Mouse (Mus musculus) heart, embryonic 11.5 days (tissue): Measurements from ENCODE around the gene Sgsm3. TPM values are rescaled to one million over a fixed set of nuclear protein-coding genes. Genes with fewer than 3 reads are reported as not detected.
A peak's percentile ranks its signal among the peaks of the same experiment; 100 is the strongest.
"Not testable (repeated sequence)": the region's sequence is repeated elsewhere in the genome, so short reads cannot be mapped to it uniquely, and the experiment has no call there.

Source experiments
- ATAC-seq: fragments of 200-750 bp; cut with Nextera tagmentation; replicated peaks from 2 replicates; pipeline ENCODE4 v1.8.0; 2017; ENCODE audit warnings: moderate library complexity; ENCODE audit not compliant: insufficient number of reproducible peaks, low FRiP score, low TSS enrichment
- H3K27ac ChIP-seq: fragments of 300-500 bp; sonication (generic); 2 replicates; pipeline ENCODE4 v1.5.1; 2014; ENCODE audit warnings: mild to moderate bottlenecking, low read depth, low read length
- H3K27me3 ChIP-seq: fragments of 300-500 bp; sonication (generic); 2 replicates; pipeline ENCODE4 v1.6.1; 2014; ENCODE audit warnings: mild to moderate bottlenecking, low read length, mixed read lengths; ENCODE audit not compliant: control insufficient read depth, insufficient read depth
- H3K36me3 ChIP-seq: fragments of 300-500 bp; sonication (generic); 2 replicates; pipeline ENCODE4 v1.6.1; 2014; ENCODE audit warnings: mild to moderate bottlenecking, low read length, moderate library complexity, mixed read lengths; ENCODE audit not compliant: control insufficient read depth, insufficient read depth
- H3K4me1 ChIP-seq: fragments of 300-500 bp; sonication (generic); 2 replicates; pipeline ENCODE4 v1.6.1; 2014; ENCODE audit warnings: low read length; ENCODE audit not compliant: control insufficient read depth, insufficient read depth
- H3K4me2 ChIP-seq: fragments of 300-500 bp; sonication (generic); 2 replicates; pipeline ENCODE4 v1.6.1; 2014; ENCODE audit warnings: mild to moderate bottlenecking, moderate library complexity
- H3K4me3 ChIP-seq: fragments of 300-500 bp; sonication (generic); 2 replicates; pipeline ENCODE4 v1.5.1; 2014; ENCODE audit warnings: low read depth, low read length
- H3K9ac ChIP-seq: fragments of 300-500 bp; sonication (generic); 2 replicates; pipeline ENCODE4 v1.6.1; 2014; ENCODE audit warnings: mild to moderate bottlenecking, low read depth, low read length, moderate library complexity
- H3K9me3 ChIP-seq: fragments of 300-500 bp; sonication (generic); replicated peaks from 2 replicates; pipeline ENCODE4 v1.6.1; 2016; ENCODE audit warnings: low read length; ENCODE audit not compliant: control insufficient read depth
- WGBS: fragments of 180-500 bp; shearing (Covaris S2); extraction: QIAGEN DNeasy Blood & Tissue Kit; methylation state at CpG from one replicate; pipeline ENCODE4 v1.1.7; 2014; ENCODE audit not compliant: insufficient replicate concordance; 5-methylcytosine and 5-hydroxymethylcytosine counted together
- polyA plus RNA-seq: library from polyadenylated mRNA; unstranded; fragments of >200 nt; fragmentation: Nextera tagmentation; extraction: Ambion mirVana; gene quantifications from 2 replicates; pipeline ENCODE4 v1.2.1, GENCODE M21; 2014

Sgsm3 gene
- polyA plus RNA-seq, result 13.6 and 14.2 TPM in 2 replicates

DNA sequence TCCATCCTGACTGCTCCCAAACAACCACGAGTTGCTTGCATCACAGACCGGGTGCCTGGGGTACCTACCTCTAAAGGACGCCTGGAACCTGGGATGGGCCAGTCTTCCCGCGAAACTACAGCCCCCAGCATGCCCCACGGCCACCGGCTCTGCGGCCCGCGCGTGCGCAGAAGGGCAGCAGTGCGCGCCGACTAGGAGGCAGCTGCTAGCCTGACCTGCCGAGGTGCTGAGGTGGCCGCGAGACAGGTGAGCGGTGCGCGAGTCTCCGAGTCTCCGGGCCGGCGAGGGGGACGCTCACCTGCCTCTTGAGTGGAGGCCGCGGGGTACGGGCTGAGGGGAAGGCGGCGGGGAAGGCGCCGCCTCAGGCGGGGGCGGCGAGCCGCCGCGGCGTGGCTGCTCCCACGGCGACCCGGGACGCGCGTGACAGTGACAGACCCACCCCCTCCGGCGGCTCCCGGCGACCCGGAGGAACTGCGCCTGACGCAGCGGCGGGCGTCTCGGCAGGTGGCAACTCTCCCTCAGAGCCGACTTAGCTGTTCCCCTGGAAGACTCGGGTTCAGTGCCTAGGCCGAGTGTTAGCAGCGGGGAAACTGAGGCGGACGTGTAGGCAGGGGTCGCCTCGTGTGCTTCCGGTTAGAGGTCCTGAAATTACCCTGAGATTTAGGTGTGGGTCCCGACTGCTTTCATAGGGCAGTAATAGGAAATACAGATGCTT lies at the start of gene Sgsm3:
Sgsm3 (plus strand) TSS at position 146 of the 715 bp plus-strand sequence.
- WGBS, result under 1% methylated on average over 67 of the region's 67 CpGs
- no peak within 1 kb of the TSS for H3K27ac ChIP-seq

DNA sequence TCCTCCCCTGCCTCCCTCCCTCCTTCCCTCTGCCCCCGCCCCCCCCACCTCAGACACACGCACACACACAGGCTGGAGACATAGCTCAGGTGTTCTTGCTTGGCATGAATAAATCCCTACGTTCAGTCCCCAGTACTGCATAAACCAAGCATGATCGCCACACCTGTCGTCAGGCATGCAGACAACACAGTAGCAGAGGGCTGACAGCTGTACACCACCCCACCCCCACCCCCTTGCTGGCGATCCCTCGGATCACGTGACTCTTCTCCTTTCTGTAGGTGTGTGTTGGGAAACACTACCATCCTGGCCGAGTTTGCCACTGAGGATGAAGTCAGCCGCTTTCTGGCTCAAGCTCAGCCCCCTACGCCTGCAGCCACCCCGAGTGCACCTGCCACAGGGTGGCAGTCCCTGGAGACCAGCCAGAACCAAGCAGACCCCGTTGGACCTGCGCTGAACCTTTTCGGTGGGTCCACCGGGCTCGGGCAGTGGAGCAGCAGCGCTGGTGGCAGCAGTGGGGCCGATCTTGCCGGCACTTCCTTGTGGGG lies 48.7 kb upstream of the Sgsm3 start:
- ATAC-seq, result no peak
- Histone ChIP-seq H3K4me3 (no peak overlapping the region), H3K9me3 (no peaks in the 10 kb centered on the region), H3K36me3 (peaks cover 22% of the 10 kb centered on the region), H3K27ac (no peak overlapping the region), H3K9ac (no peak overlapping the region), H3K4me1 (peaks cover 5% of the 10 kb centered on the region; the same call in 1 of the 2 replicates), H3K27me3 (no peaks in the 10 kb centered on the region), H3K4me2 (no peak overlapping the region)
- 80% methylated on average over 20 of the region's 20 CpGs for WGBS

More for the DNA sequence above, at the start of gene Sgsm3:
- Histone ChIP-seq H3K9me3 (no peaks in the 10 kb centered on the region), H3K4me1 (peaks cover 7% of the 10 kb centered on the region; the same call in 1 of the 2 replicates), H3K27me3 (no peaks in the 10 kb centered on the region), H3K4me3 (peak within 1 kb of the TSS; percentile 81), H3K36me3 (no peaks in the 10 kb centered on the region), H3K4me2 (peak within 1 kb of the TSS; percentile 93), H3K9ac (peak within 1 kb of the TSS; percentile 84)
- peak; percentile 80 for ATAC-seq

DNA sequence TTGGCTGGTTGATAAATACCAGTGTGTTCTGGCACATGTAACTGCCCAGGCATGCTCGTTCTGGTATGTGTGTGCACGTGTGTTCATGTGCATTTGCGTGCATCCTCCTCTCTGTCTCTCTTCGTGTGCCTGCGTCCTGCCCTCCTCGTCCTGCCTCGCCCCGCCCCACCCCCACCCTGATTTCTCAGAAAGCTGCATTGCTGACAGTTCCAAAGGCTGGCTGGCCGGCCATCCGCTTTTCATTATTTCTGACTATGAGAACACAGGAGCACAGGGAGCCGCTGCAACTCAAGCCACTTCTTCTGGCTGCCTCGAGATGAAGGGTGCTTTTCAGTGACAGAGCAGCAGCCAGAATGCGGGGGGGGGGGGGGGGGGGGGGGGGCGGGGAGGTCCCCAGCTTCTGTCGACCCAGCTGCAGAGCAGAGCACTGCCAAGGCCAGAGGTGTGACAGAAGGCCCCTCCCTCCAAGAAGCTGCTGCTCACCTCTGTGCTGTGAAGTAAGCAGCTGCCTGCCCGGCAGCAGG lies 47.5 kb upstream of the Sgsm3 start:
- no peaks in the 10 kb centered on the region for H3K9me3 ChIP-seq
- no peak overlapping the region for H3K9ac ChIP-seq
- H3K27me3 ChIP-seq, result no peaks in the 10 kb centered on the region
- peak overlapping the region; percentile 41; the same call in 1 of the 2 replicates for H3K27ac ChIP-seq
- WGBS, result 18% methylated on average over 15 of the region's 16 CpGs
- peaks cover 18% of the 10 kb centered on the region for H3K36me3 ChIP-seq
- peak overlapping the region; percentile 22; the same call in 1 of the 2 replicates for H3K4me2 ChIP-seq
- ATAC-seq, result peak; percentile 59; the same call in 1 of the 2 replicates
- no peak overlapping the region for H3K4me3 ChIP-seq
- peaks cover 5% of the 10 kb centered on the region; the same call in 1 of the 2 replicates for H3K4me1 ChIP-seq

DNA sequence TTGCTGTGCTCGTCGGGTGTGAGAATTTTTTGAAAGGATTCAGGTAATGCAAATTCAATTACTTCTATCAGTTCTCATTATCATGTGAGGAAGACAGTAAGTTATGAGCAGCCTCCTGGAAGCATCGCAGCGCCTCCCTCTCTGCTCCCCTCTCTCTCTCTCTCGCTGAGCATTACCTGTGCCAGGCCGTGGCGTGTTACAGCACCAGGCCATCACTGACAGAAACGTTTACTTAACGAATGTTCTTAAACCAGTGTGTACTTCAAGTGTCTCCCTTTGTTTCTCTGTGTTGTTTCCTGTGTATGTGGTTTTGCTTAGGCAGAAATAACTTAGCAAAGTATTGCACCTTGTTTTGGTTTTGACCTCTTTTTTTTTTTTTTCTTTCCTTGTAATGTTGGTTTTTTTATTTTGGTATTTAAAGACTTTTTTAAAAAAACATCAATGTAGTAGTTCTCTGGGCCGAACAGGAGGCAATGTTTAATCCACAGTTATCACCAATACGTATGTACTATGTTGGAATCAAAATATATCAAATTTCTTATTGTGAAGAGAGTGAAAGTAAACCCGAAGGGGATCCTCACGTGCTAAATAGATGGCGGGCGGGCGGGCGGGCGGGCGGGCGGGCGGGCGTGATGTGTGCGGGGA lies 46.8 kb upstream of the Sgsm3 start:
- not testable (repeated sequence) for H3K4me2 ChIP-seq, ATAC-seq, H3K4me3 ChIP-seq, H3K4me1 ChIP-seq, H3K9ac ChIP-seq, H3K9me3 ChIP-seq, H3K27me3 ChIP-seq
- 87% methylated on average over 23 of the region's 23 CpGs for WGBS
- Histone ChIP-seq H3K36me3 (peaks cover 18% of the 10 kb centered on the region), H3K27ac (0 out of 2 replicates have a peak overlapping the region, but pooled peaks have one; percentile 41)

DNA sequence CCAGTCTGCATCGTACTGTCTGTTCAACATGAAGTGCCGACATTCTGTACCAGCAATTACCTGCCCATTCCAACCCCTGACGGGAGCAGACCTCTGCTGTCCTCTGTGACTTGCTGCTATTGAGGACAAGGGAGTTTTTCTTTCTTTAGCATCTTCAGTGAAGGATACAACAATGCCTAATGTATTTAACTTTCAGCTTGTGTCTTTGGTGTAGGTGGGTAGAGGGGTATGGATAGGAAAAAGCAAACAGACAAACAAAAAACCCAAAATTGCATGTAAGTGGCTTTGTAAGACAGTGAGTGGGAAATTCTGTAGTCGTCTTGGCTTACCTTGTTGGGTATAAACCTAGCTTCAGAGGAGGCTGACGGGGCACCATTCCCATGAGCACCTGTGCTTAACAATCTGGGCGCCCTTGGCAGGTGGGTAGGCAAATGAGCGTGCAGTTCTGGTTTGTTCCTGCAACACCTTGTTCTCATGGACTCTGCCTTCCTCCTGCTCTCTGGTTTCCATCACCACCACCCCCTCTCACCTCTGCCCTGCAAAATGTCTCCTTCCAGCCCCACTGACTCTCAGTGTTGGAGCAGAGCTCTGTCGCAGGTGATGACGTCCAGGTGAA lies 46.1 kb upstream of the Sgsm3 start:
- Histone ChIP-seq H3K27me3 (no peaks in the 10 kb centered on the region), H3K4me3 (no peak overlapping the region), H3K4me2 (no peak overlapping the region), H3K36me3 (peaks cover 18% of the 10 kb centered on the region), H3K4me1 (peaks cover 5% of the 10 kb centered on the region; the same call in 1 of the 2 replicates), H3K9ac (no peak overlapping the region), H3K27ac (no peak overlapping the region), H3K9me3 (no peaks in the 10 kb centered on the region)
- no peak for ATAC-seq
- WGBS, result 80% methylated on average over 9 of the region's 9 CpGs

DNA sequence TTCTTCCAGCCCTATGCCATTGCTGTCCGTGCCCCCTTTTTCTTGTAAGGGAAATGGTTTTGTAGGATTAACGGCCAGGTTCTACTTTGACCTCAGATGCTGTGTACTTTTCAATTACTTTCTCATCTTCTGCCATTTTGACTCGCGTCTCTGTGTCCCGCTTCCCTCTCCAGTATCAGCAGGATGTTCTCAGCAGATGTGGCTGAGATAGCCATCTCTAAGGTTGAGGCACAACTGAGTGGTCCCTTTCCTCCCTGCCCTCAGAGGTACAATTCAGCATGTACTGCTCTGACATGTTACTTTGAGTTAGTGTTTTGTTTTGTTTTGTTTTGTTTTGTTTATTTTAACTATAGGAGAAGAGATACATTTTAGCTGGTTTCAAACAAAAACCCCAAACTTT lies 42.7 kb upstream of the Sgsm3 start:
- H3K9ac ChIP-seq, result no peak overlapping the region
- peaks cover 13% of the 10 kb centered on the region for H3K4me1 ChIP-seq
- H3K9me3 ChIP-seq, result no peaks in the 10 kb centered on the region
- H3K36me3 ChIP-seq, result peaks cover 3% of the 10 kb centered on the region
- H3K27me3 ChIP-seq, result no peaks in the 10 kb centered on the region
- H3K4me2 ChIP-seq, result no peak overlapping the region
- 85% methylated on average over 5 of the region's 5 CpGs for WGBS
- H3K4me3 ChIP-seq, result no peak overlapping the region
- ATAC-seq, result no peak
- H3K27ac ChIP-seq, result no peak overlapping the region

DNA sequence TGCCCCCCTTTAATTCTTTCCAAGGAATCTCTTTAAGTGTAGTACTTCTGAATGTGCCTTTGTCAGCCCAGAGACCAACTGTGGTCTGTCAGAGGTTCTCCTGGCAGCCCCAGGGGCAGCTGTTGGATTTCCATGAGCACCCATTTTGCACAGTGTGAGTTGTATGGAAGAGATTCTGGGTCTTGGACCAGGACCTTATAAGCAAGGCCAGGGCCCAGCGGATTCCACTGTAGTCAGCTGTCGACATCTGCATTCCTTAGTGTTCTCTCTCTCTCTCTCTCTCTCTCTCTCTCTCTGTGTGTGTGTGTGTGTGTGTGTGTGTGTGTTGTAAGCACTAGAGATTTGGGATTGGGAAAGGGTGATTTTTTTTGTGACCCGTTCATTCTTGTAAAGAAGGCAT lies 40.9 kb upstream of the Sgsm3 start:
- no peaks in the 10 kb centered on the region for H3K9me3 ChIP-seq
- ATAC-seq, result no peak
- no peak overlapping the region for H3K27ac ChIP-seq
- H3K36me3 ChIP-seq, result peaks cover 3% of the 10 kb centered on the region
- H3K9ac ChIP-seq, result no peak overlapping the region
- no peak overlapping the region for H3K4me3 ChIP-seq
- peaks cover 7% of the 10 kb centered on the region for H3K4me1 ChIP-seq
- H3K4me2 ChIP-seq, result no peak overlapping the region
- no peaks in the 10 kb centered on the region for H3K27me3 ChIP-seq
- 72% methylated on average over 3 of the region's 3 CpGs for WGBS

DNA sequence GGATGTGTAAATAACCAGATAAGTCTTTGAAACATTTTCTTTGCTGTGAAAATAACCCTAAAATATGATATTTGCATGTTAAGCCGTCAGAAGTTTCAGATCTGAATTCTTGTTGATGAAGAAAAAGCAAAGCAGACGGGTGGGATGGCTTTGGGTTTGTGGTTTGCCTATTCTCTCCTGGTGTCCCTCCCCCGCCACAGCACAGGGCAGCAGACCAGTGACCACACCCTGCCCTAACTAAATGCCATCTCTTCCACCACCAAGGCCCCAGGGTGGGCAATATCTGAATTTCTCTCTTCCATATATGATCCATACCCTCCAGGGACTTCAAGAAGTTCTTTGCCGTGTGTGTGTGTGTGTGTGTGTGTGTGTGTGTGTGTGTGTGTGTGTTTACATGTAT lies 39.0 kb upstream of the Sgsm3 start:
- Histone ChIP-seq H3K4me3 (no peak overlapping the region), H3K9ac (no peak overlapping the region), H3K27ac (no peak overlapping the region), H3K9me3 (no peaks in the 10 kb centered on the region), H3K4me2 (no peak overlapping the region), H3K4me1 (peaks cover 7% of the 10 kb centered on the region), H3K36me3 (peaks cover 3% of the 10 kb centered on the region), H3K27me3 (no peaks in the 10 kb centered on the region)
- ATAC-seq, result no peak
- 89% methylated on average over 4 of the region's 4 CpGs for WGBS
